Mouse (Mus musculus) monocyte, adult 59 days (primary cell): ENCODE data around the gene Gripap1. TPM values are rescaled to one million over a fixed set of nuclear protein-coding genes. Genes with fewer than 3 reads are reported as not detected.

Experiments used
- total RNA-seq, 2 experiments: library from RNA; stranded (reverse); gene quantifications; one replicate each; pipeline ENCODE4 v1.2.4; 2023

Gene Gripap1
- 100 to 1,000 TPM; 114 to 122 TPM for total RNA-seq

GRCm38 (mm10) chrX:7789542-7790136 is at the start of gene Gripap1:
Gene Gripap1 (plus strand): TSS chrX:7789765.

GRCm38 (mm10) chrX:7750432-7751116 is 39.0 kb upstream of the Gripap1 start, which contains the start of gene Ccdc120:
Gene Ccdc120 (minus strand): TSS chrX:7750905.

GRCm38 (mm10) chrX:7762137-7762920 is 27.2 kb upstream of the Gripap1 start, which contains the start of gene Tfe3:
Gene Tfe3 (plus strand): TSS chrX:7762560.

GRCm38 (mm10) chrX:7821865-7822779 is 32.6 kb downstream of the Gripap1 start, which contains the start of gene Kcnd1:
Gene Kcnd1 (plus strand): TSS chrX:7822289.

DNA sequence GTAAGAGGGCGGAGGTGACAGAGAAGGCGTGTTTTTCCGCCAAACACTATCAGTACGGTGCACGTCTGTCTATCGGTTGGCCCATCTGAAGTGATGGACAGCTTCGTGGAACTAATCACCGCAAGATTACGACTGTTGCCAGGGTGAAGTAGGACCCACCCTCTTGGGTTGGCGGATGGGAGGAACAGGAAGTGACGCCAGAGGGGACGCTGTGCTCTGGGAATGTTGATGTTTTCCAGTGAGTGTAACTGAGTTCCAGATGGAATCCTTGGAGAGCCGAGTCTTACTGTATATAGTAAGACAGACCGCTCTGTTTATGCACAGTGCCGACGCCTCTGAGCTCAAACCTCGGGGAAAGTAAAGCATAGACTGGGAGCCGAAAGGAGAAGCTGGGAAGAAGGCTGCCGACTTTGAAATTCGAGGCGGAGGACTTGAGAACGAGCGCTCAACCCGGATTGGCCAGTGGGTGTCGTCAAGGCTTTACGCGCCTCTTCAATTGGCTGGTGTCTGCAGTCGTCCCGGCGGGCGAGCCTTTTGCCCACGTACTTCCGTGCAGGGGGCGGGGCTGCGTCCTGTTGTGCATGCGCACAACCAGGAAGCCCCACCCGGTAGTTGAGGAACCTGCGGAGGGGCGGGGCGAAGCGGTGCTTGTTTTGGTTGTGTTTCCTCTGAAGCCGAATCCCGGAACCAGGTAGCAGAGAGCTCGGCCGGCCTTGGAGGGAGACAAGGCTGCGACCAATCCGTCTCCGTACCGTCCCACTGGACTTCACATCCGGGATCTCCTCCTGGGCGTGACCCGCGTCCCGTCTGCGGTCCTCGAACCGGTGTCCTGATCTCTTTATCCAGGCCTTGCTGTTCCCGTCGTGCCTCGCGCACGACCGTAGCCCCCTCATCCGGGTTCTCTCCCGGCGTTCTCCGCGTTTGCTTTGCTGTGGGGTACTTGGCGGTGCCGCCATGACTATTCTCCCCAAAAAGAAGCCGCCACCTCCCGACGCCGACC is 51.9 kb downstream of the Gripap1 start, which contains the start of gene Otud5:
TSS of gene Otud5 (plus strand) at position 202 of the 1,000 bp plus-strand sequence.

Other genes starting within 250 kb of the Gripap1 start
- gene Foxp3, start 216.1 kb upstream of the Gripap1 start, total RNA-seq = not detected
- gene Ppp1r3f, start 215.5 kb upstream of the Gripap1 start, total RNA-seq = 1 to 10 TPM; 1.6 to 2.0 TPM
- gene Ccdc22, start 184.2 kb upstream of the Gripap1 start, total RNA-seq = 10 to 100 TPM; 23.4 to 28.8 TPM
- gene Cacna1f, start 182.7 kb upstream of the Gripap1 start, total RNA-seq = under 1 TPM; 0.47 to 0.49 TPM
- 1 to 10 TPM in 1 of 2 experiments, not detected in 1; 1.0 TPM for gene Syp, start 151.3 kb upstream of the Gripap1 start, total RNA-seq
- 10 to 100 TPM; 22.3 to 26.5 TPM for gene Prickle3, start 132.5 kb upstream of the Gripap1 start, total RNA-seq
- 10 to 100 TPM; 78.2 to 91.8 TPM for gene Plp2, start 118.4 kb upstream of the Gripap1 start, total RNA-seq
- not detected for gene Magix, start 108.5 kb upstream of the Gripap1 start, total RNA-seq
- gene Gpkow, start 92.6 kb upstream of the Gripap1 start, total RNA-seq = 10 to 100 TPM; 38.6 to 45.8 TPM
- gene Wdr45, start 75.4 kb upstream of the Gripap1 start, total RNA-seq = 10 to 100 TPM; 42.0 to 42.8 TPM
- not detected for gene Gm45208, start 67.5 kb upstream of the Gripap1 start, total RNA-seq
- gene Praf2, start 61.3 kb upstream of the Gripap1 start, total RNA-seq = 10 to 100 TPM in 1 of 2 experiments, 1 to 10 TPM in 1; 8.2 to 10.6 TPM
- not detected for gene Ccdc120, start 38.9 kb upstream of the Gripap1 start, total RNA-seq
- 100 to 1,000 TPM; 109 to 115 TPM for gene Tfe3, start 27.2 kb upstream of the Gripap1 start, total RNA-seq
- gene Kcnd1, start 32.5 kb downstream of the Gripap1 start, total RNA-seq = 1 to 10 TPM; 2.0 to 5.9 TPM
- gene Otud5, start 51.6 kb downstream of the Gripap1 start, total RNA-seq = 100 to 1,000 TPM; 147 to 152 TPM
- gene Pim2, start 88.5 kb downstream of the Gripap1 start, total RNA-seq = 1 to 10 TPM; 7.1 to 7.2 TPM
- 10 to 100 TPM; 30.2 to 34.2 TPM for gene Slc35a2, start 94.3 kb downstream of the Gripap1 start, total RNA-seq
- 10 to 100 TPM; 40.6 to 46.7 TPM for gene Pqbp1, start 109.5 kb downstream of the Gripap1 start, total RNA-seq
- 10 to 100 TPM; 28.4 to 31.2 TPM for gene Timm17b, start 109.6 kb downstream of the Gripap1 start, total RNA-seq
- gene Gm10491, start 118.1 kb downstream of the Gripap1 start, total RNA-seq = not detected
- not detected for gene Gm10490, start 119.8 kb downstream of the Gripap1 start, total RNA-seq
- not detected for gene Pcsk1n, start 130.1 kb downstream of the Gripap1 start, total RNA-seq
- gene Eras, start 138.8 kb downstream of the Gripap1 start, total RNA-seq = not detected
- 10 to 100 TPM in 1 of 2 experiments, 1 to 10 TPM in 1; 8.1 to 11.2 TPM for gene Hdac6, start 158.1 kb downstream of the Gripap1 start, total RNA-seq
- gene Gata1, start 188.3 kb downstream of the Gripap1 start, total RNA-seq = not detected
- not detected for gene Glod5, start 228.7 kb downstream of the Gripap1 start, total RNA-seq